Mouse (Mus musculus) adipocyte (in vitro differentiated cells): ENCODE measurements around the gene Ppp6r1.
"Not testable (repeated sequence)": the region's sequence is repeated elsewhere in the genome, so short reads cannot be mapped to it uniquely, and the experiment has no call there.

Source experiments
- DNase-seq: peaks from one replicate; pipeline ENCODE4 v3.0.0-alpha.2; 2016; ENCODE audit warnings: low spot score

Gene Ppp6r1

GRCm38 (mm10) chr7:4612956-4613355 lies 45.9 kb downstream of the Ppp6r1 start:
- DNase-seq: no peak

- DNase-seq: no peak
These were observed 46.4 kb downstream of the Ppp6r1 start for GRCm38 (mm10) chr7:4612386-4612785.

- DNase-seq: no peak
These were observed 46.9 kb downstream of the Ppp6r1 start for GRCm38 (mm10) chr7:4611921-4612341.

DNA sequence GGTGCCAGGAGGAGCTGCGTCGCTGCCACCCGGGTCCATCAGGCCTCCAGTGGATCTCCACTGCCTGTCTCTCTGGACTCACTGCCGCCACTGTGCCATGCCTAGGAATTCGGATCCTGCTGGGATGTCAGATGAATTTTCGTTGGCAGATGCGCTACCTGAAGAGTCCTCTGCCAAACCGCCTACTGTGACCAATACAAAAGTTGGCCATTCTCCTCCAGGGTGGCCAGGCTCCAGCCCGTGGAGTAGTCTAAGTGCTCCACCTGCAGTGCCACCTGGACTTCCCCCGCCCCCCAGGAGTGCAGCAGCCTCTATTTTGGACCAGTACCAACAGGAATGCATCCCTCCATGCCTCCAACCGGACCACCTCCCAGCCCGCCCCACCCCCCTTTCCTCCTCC lies 47.3 kb downstream of the Ppp6r1 start:
- no peak for DNase-seq

GRCm38 (mm10) chr7:4608002-4608401 lies 50.8 kb downstream of the Ppp6r1 start:
- DNase-seq: no peak

DNA sequence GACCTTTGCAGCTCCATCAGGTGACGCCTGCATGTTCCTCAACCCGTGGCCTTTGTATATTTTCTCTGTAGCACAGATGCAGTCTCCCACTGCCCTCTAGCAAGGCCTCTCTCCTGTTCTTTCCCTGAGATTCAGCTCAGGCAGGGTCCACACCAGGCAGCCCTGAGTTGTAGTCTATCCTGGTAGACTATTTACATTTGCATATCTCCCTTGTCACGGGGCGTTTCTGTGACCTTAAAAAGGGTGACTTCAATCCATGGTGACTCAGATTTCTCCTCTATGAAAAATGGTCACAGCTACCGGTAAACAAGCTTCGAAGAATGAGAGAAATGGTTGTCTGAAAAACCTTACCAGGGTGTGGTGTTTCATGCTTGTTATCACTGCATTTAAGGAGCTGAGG lies 54.9 kb downstream of the Ppp6r1 start, which contains the start of gene Ptprh:
TSS of gene Ptprh (minus strand) at position 169 of the 400 bp plus-strand sequence.
- no peak for DNase-seq

- DNase-seq: no peak
These were observed 55.9 kb downstream of the Ppp6r1 start for GRCm38 (mm10) chr7:4602969-4603368.

- DNase-seq: not testable (repeated sequence)
These were observed 61.8 kb downstream of the Ppp6r1 start for GRCm38 (mm10) chr7:4597046-4597445.
